Mouse (Mus musculus): ENCODE results near the gene Rin3. TPM values are rescaled to one million over a fixed set of nuclear protein-coding genes. Genes with fewer than 3 reads are reported as not detected.

Rin3 gene
- total and polyA plus RNA-seq, 3 experiments = 17.5 to 38.9 TPM; not detected in 1

GRCm38 (mm10) chr12:102425048-102425578 is 142.3 kb downstream of the Rin3 start:
- H3K36me3 ChIP-seq (ENCODE audit: control insufficient read depth in 1 of 2, insufficient read depth in 2 of 2, low read length in 2 of 2) = peaks cover 0 to 24% of the 10 kb centered on the region in 2 experiments; a peak in 2 of 4 replicates
- TF ChIP-seq NRF1 (IDR thresholded peaks at IDR 0.05; ENCODE audit: insufficient read depth, low read depth, low read length, poor library complexity, severe bottlenecking) (no peak), POLR2AphosphoS2 (IDR thresholded peaks at IDR 0.05; ENCODE audit: low read length) (no peak), EP300 (IDR thresholded peaks at IDR 0.05; ENCODE audit: low read depth in 1 of 2, low read length in 2 of 2) (no peak), ETS1 (IDR thresholded peaks at IDR 0.05; ENCODE audit: low read depth, low read length) (no peak), RCOR1 (IDR thresholded peaks at IDR 0.05; ENCODE audit: low read depth, low read length) (no peak)
- H3K4me1 ChIP-seq (ENCODE audit: control insufficient read depth in 1 of 2, insufficient read depth in 2 of 2, low read length in 2 of 2) = peaks cover 7 to 25% of the 10 kb centered on the region in 2 experiments
- no peaks in the 10 kb centered on the region for H3K9me3 ChIP-seq (replicated peaks; ENCODE audit: insufficient read depth, low read length)
- DNase-seq (ENCODE audit: low read depth, low spot score) = no peak
- H3K27me3 ChIP-seq (ENCODE audit: control insufficient read depth in 1 of 2, insufficient read depth in 2 of 2, low read length in 2 of 2) = no peaks in the 10 kb centered on the region
- no peak overlapping the region for H3K9ac ChIP-seq (ENCODE audit: control insufficient read depth, low read depth, low read length, poor library complexity, severe bottlenecking)
- 0 out of 2 replicates have a peak overlapping the region, but pooled peaks have one; percentile 21 for H3K27ac ChIP-seq (ENCODE audit: control insufficient read depth, low read depth, low read length)
- no peak overlapping the region for H3K4me3 ChIP-seq (ENCODE audit: control insufficient read depth in 1 of 2, insufficient read depth in 1 of 2, low read depth in 2 of 2, low read length in 2 of 2)
- H3K79me2 ChIP-seq (ENCODE audit: control insufficient read depth, insufficient read depth, low read length, poor library complexity) = no peaks in the 10 kb centered on the region

- Histone ChIP-seq H3K9ac (ENCODE audit: control insufficient read depth, low read depth, low read length, poor library complexity, severe bottlenecking) (peak overlapping the region; percentile 27), H3K27me3 (ENCODE audit: control insufficient read depth in 1 of 2, insufficient read depth in 2 of 2, low read length in 2 of 2) (no peaks in the 10 kb centered on the region), H3K36me3 (ENCODE audit: control insufficient read depth in 1 of 2, insufficient read depth in 2 of 2, low read length in 2 of 2) (peaks cover 0 to 22% of the 10 kb centered on the region in 2 experiments; a peak in 2 of 4 replicates), H3K27ac (ENCODE audit: control insufficient read depth, low read depth, low read length) (peak overlapping the region; percentile 75), H3K4me3 (ENCODE audit: control insufficient read depth in 1 of 2, insufficient read depth in 1 of 2, low read depth in 2 of 2, low read length in 2 of 2) (no peak overlapping the region), H3K9me3 (replicated peaks; ENCODE audit: insufficient read depth, low read length) (no peaks in the 10 kb centered on the region), H3K79me2 (ENCODE audit: control insufficient read depth, insufficient read depth, low read length, poor library complexity) (no peaks in the 10 kb centered on the region), H3K4me1 (ENCODE audit: control insufficient read depth in 1 of 2, insufficient read depth in 2 of 2, low read length in 2 of 2) (peaks cover 4 to 22% of the 10 kb centered on the region in 2 experiments; a peak in 3 of 4 replicates)
- peak; percentile 87 for DNase-seq (ENCODE audit: low read depth, low spot score)
- TF ChIP-seq MAFK (IDR thresholded peaks at IDR 0.05; ENCODE audit: borderline replicate concordance, low read depth, low read length) (0 out of 2 replicates have a peak, but pooled peaks have one; percentile 38), TBP (IDR thresholded peaks at IDR 0.05; ENCODE audit: low read depth, low read length) (no peak), ZMIZ1 (IDR thresholded peaks at IDR 0.05; ENCODE audit: low read depth, low read length) (no peak), ZNF384 (IDR thresholded peaks at IDR 0.05; ENCODE audit: low read depth, low read length) (no peak), ZC3H11A (IDR thresholded peaks at IDR 0.05; ENCODE audit: low read depth, low read length) (no peak), SIN3A (IDR thresholded peaks at IDR 0.05; ENCODE audit: low read length) (0 out of 2 replicates have a peak, but pooled peaks have one; percentile 17), NELFE (IDR thresholded peaks at IDR 0.05; ENCODE audit: low read depth, low read length) (no peak), BHLHE40 (IDR thresholded peaks at IDR 0.05; ENCODE audit: borderline replicate concordance, low read depth, low read length) (no peak), HCFC1 (IDR thresholded peaks at IDR 0.05; ENCODE audit: low read depth, low read length) (no peak), POLR2AphosphoS2 (IDR thresholded peaks at IDR 0.05; ENCODE audit: low read length) (no peak), TAL1 (IDR thresholded peaks at IDR 0.05; ENCODE audit: low read length) (peak; percentile 91), GABPA (IDR thresholded peaks at IDR 0.05; ENCODE audit: low read depth, low read length) (no peak), ZKSCAN1 (IDR thresholded peaks at IDR 0.05; ENCODE audit: low read depth, low read length) (no peak), JUND (IDR thresholded peaks at IDR 0.05; ENCODE audit: low read depth, low read length) (peak; percentile 84), RAD21 (IDR thresholded peaks at IDR 0.05; ENCODE audit: low read depth, low read length) (no peak), MAX (IDR thresholded peaks at IDR 0.05; ENCODE audit: low read length) (peak; percentile 79), EP300 (IDR thresholded peaks at IDR 0.05; ENCODE audit: low read depth in 1 of 2, low read length in 2 of 2) (peak; percentile 81 to 88), MAZ (IDR thresholded peaks at IDR 0.05; ENCODE audit: low read depth, low read length) (no peak), GATA1 (IDR thresholded peaks at IDR 0.05; ENCODE audit: low read depth, low read length) (peak; percentile 81), POLR2AphosphoS5 (IDR thresholded peaks at IDR 0.05; ENCODE audit: borderline replicate concordance, low read depth, low read length) (no peak), MYB (IDR thresholded peaks at IDR 0.05; ENCODE audit: low read depth, low read length) (no peak), ETS1 (IDR thresholded peaks at IDR 0.05; ENCODE audit: low read depth, low read length) (peak; percentile 54; the same call in 1 of the 2 replicates), CTCF (IDR thresholded peaks at IDR 0.05 in 2 of 3, conservative IDR thresholded peaks at IDR 0.05 in 1 of 3; ENCODE audit: control insufficient read depth in 1 of 3, insufficient read depth in 1 of 3, low read depth in 2 of 3, low read length in 3 of 3, poor library complexity in 1 of 3, severe bottlenecking in 1 of 3) (no peak), CHD1 (IDR thresholded peaks at IDR 0.05; ENCODE audit: low read depth, low read length) (no peak), TCF12 (IDR thresholded peaks at IDR 0.05; ENCODE audit: low read depth, low read length) (peak; percentile 78), USF1 (IDR thresholded peaks at IDR 0.05; ENCODE audit: low read depth, low read length) (no peak), MEF2A (IDR thresholded peaks at IDR 0.05; ENCODE audit: extremely low read depth, insufficient replicate concordance, low read depth, low read length, poor library complexity, severe bottlenecking) (no peak), MXI1 (IDR thresholded peaks at IDR 0.05; ENCODE audit: low read depth, low read length) (peak; percentile 57; the same call in 1 of the 2 replicates), NRF1 (IDR thresholded peaks at IDR 0.05; ENCODE audit: insufficient read depth, low read depth, low read length, poor library complexity, severe bottlenecking) (no peak)
Observed at GRCm38 (mm10) chr12:102426285-102426684, 143.4 kb downstream of the Rin3 start.

All from MEL (cell line).